Mouse (Mus musculus): Measurements from ENCODE around the gene Sh3pxd2a. TPM values are rescaled to one million over a fixed set of nuclear protein-coding genes. Genes with fewer than 3 reads are reported as not detected.
A peak's percentile ranks its signal among the peaks of the same experiment; 100 is the strongest.

Sh3pxd2a gene
- polyA plus RNA-seq, 1 experiment from 2014 or later, result 6.9 TPM

- Histone ChIP-seq H3K4me3 (ENCODE audit: low read depth, low read length) (peak overlapping the region; percentile 66), H3K4me1 (replicated peaks; ENCODE audit: control insufficient read depth, insufficient read depth, low read length) (no peaks in the 10 kb centered on the region; the same call in none of the 2 replicates), H3K4me2 (replicated peaks; ENCODE audit: low read depth, low read length) (peak overlapping the region; percentile 70), H3K9me3 (ENCODE audit: control insufficient read depth, low read length) (no peaks in the 10 kb centered on the region), H3K27ac (ENCODE audit: low read depth, low read length) (peak overlapping the region; percentile 84), H3K9ac (ENCODE audit: low read depth, low read length) (peak overlapping the region; percentile 78), H3K36me3 (ENCODE audit: control insufficient read depth, insufficient read depth, low read length) (no peaks in the 10 kb centered on the region), H3K27me3 (ENCODE audit: control insufficient read depth, insufficient read depth, low read length) (no peaks in the 10 kb centered on the region)
- 1% methylated on average over 13 of the region's 13 CpGs for WGBS
- peak; percentile 68 for DNase-seq (ENCODE audit: low spot score)
- ATAC-seq (ENCODE audit: low FRiP score), result no peak; the same call in 1 of the 2 replicates
Observed at GRCm38 (mm10) chr19:47463206-47463605, 995 bp downstream of the Sh3pxd2a start.

- 0 out of 2 replicates have a peak overlapping the region, but pooled peaks have one; percentile 20 for H3K9ac ChIP-seq (ENCODE audit: low read depth, low read length)
Observed at GRCm38 (mm10) chr19:47462725-47463124, 1.5 kb downstream of the Sh3pxd2a start.

GRCm38 (mm10) chr19:47461838-47462237 lies 2.4 kb downstream of the Sh3pxd2a start:
- Histone ChIP-seq H3K4me3 (ENCODE audit: low read depth, low read length) (0 out of 2 replicates have a peak overlapping the region, but pooled peaks have one; percentile 6), H3K9me3 (ENCODE audit: control insufficient read depth, low read length) (no peaks in the 10 kb centered on the region), H3K27ac (ENCODE audit: low read depth, low read length) (no peak overlapping the region), H3K27me3 (ENCODE audit: control insufficient read depth, insufficient read depth, low read length) (no peaks in the 10 kb centered on the region), H3K4me2 (replicated peaks; ENCODE audit: low read depth, low read length) (no peak overlapping the region), H3K9ac (ENCODE audit: low read depth, low read length) (no peak overlapping the region), H3K4me1 (replicated peaks; ENCODE audit: control insufficient read depth, insufficient read depth, low read length) (no peaks in the 10 kb centered on the region; the same call in none of the 2 replicates), H3K36me3 (ENCODE audit: control insufficient read depth, insufficient read depth, low read length) (no peaks in the 10 kb centered on the region)
- DNase-seq (ENCODE audit: low spot score), result no peak
- WGBS, result 95% methylated on average over 3 of the region's 3 CpGs
- ATAC-seq (ENCODE audit: low FRiP score), result no peak

More at GRCm38 (mm10) chr19:47462725-47463124, 1.5 kb downstream of the Sh3pxd2a start:
- WGBS, result 17% methylated on average over 6 of the region's 6 CpGs
- H3K27ac ChIP-seq (ENCODE audit: low read depth, low read length), result peak overlapping the region; percentile 84; the same call in 1 of the 2 replicates
- H3K4me3 ChIP-seq (ENCODE audit: low read depth, low read length), result peak overlapping the region; percentile 66
- no peaks in the 10 kb centered on the region for H3K27me3 ChIP-seq (ENCODE audit: control insufficient read depth, insufficient read depth, low read length)
- ATAC-seq (ENCODE audit: low FRiP score) (no peak), DNase-seq (ENCODE audit: low spot score) (peak; percentile 27)
- peak overlapping the region; percentile 70 for H3K4me2 ChIP-seq (replicated peaks; ENCODE audit: low read depth, low read length)
- no peaks in the 10 kb centered on the region for H3K9me3 ChIP-seq (ENCODE audit: control insufficient read depth, low read length)
- H3K4me1 ChIP-seq (replicated peaks; ENCODE audit: control insufficient read depth, insufficient read depth, low read length), result no peaks in the 10 kb centered on the region; the same call in none of the 2 replicates
- H3K36me3 ChIP-seq (ENCODE audit: control insufficient read depth, insufficient read depth, low read length), result no peaks in the 10 kb centered on the region

- H3K36me3 ChIP-seq (ENCODE audit: control insufficient read depth, insufficient read depth, low read length), result no peaks in the 10 kb centered on the region
- no peak overlapping the region for H3K4me2 ChIP-seq (replicated peaks; ENCODE audit: low read depth, low read length)
- H3K27me3 ChIP-seq (ENCODE audit: control insufficient read depth, insufficient read depth, low read length), result no peaks in the 10 kb centered on the region
- DNase-seq (ENCODE audit: low spot score), result no peak
- no peak overlapping the region for H3K4me3 ChIP-seq (ENCODE audit: low read depth, low read length)
- H3K4me1 ChIP-seq (replicated peaks; ENCODE audit: control insufficient read depth, insufficient read depth, low read length), result no peaks in the 10 kb centered on the region; the same call in none of the 2 replicates
- no peak for ATAC-seq (ENCODE audit: low FRiP score)
- no peaks in the 10 kb centered on the region for H3K9me3 ChIP-seq (ENCODE audit: control insufficient read depth, low read length)
- no peak overlapping the region for H3K9ac ChIP-seq (ENCODE audit: low read depth, low read length)
- H3K27ac ChIP-seq (ENCODE audit: low read depth, low read length), result no peak overlapping the region
- WGBS, result 74% methylated on average over 9 of the region's 9 CpGs
Observed at GRCm38 (mm10) chr19:47461386-47461785, 2.8 kb downstream of the Sh3pxd2a start.

- WGBS, result 64% methylated on average over 19 of the region's 19 CpGs
- no peak for ATAC-seq (ENCODE audit: low FRiP score)
- Histone ChIP-seq H3K4me3 (ENCODE audit: low read depth, low read length) (no peak overlapping the region), H3K27me3 (ENCODE audit: control insufficient read depth, insufficient read depth, low read length) (no peaks in the 10 kb centered on the region), H3K9me3 (ENCODE audit: control insufficient read depth, low read length) (no peaks in the 10 kb centered on the region), H3K9ac (ENCODE audit: low read depth, low read length) (no peak overlapping the region), H3K36me3 (ENCODE audit: control insufficient read depth, insufficient read depth, low read length) (no peaks in the 10 kb centered on the region), H3K27ac (ENCODE audit: low read depth, low read length) (no peak overlapping the region), H3K4me2 (replicated peaks; ENCODE audit: low read depth, low read length) (no peak overlapping the region), H3K4me1 (replicated peaks; ENCODE audit: control insufficient read depth, insufficient read depth, low read length) (no peaks in the 10 kb centered on the region; the same call in none of the 2 replicates)
- no peak for DNase-seq (ENCODE audit: low spot score)
Observed at GRCm38 (mm10) chr19:47460120-47460960, 3.9 kb downstream of the Sh3pxd2a start.

GRCm38 (mm10) chr19:47459214-47459613 lies 5.0 kb downstream of the Sh3pxd2a start:
- H3K36me3 ChIP-seq (ENCODE audit: control insufficient read depth, insufficient read depth, low read length), result no peaks in the 10 kb centered on the region
- no peak overlapping the region for H3K9ac ChIP-seq (ENCODE audit: low read depth, low read length)
- no peak overlapping the region for H3K4me2 ChIP-seq (replicated peaks; ENCODE audit: low read depth, low read length)
- no peaks in the 10 kb centered on the region for H3K9me3 ChIP-seq (ENCODE audit: control insufficient read depth, low read length)
- H3K27me3 ChIP-seq (ENCODE audit: control insufficient read depth, insufficient read depth, low read length), result no peaks in the 10 kb centered on the region
- no peak overlapping the region; the same call in 1 of the 2 replicates for H3K27ac ChIP-seq (ENCODE audit: low read depth, low read length)
- 88% methylated on average over 5 of the region's 5 CpGs for WGBS
- no peak for ATAC-seq (ENCODE audit: low FRiP score)
- no peaks in the 10 kb centered on the region; the same call in 1 of the 2 replicates for H3K4me1 ChIP-seq (replicated peaks; ENCODE audit: control insufficient read depth, insufficient read depth, low read length)
- no peak overlapping the region for H3K4me3 ChIP-seq (ENCODE audit: low read depth, low read length)
- no peak for DNase-seq (ENCODE audit: low spot score)

- Histone ChIP-seq H3K4me3 (ENCODE audit: low read depth, low read length) (no peak overlapping the region), H3K9me3 (ENCODE audit: control insufficient read depth, low read length) (no peaks in the 10 kb centered on the region), H3K9ac (ENCODE audit: low read depth, low read length) (no peak overlapping the region), H3K27me3 (ENCODE audit: control insufficient read depth, insufficient read depth, low read length) (no peaks in the 10 kb centered on the region), H3K4me1 (replicated peaks; ENCODE audit: control insufficient read depth, insufficient read depth, low read length) (no peaks in the 10 kb centered on the region; the same call in 1 of the 2 replicates), H3K36me3 (ENCODE audit: control insufficient read depth, insufficient read depth, low read length) (no peaks in the 10 kb centered on the region), H3K4me2 (replicated peaks; ENCODE audit: low read depth, low read length) (no peak overlapping the region), H3K27ac (ENCODE audit: low read depth, low read length) (no peak overlapping the region)
- no peak for DNase-seq (ENCODE audit: low spot score)
- 77% methylated on average over 17 of the region's 17 CpGs for WGBS
- ATAC-seq (ENCODE audit: low FRiP score), result no peak
Observed at GRCm38 (mm10) chr19:47458504-47459161, 5.6 kb downstream of the Sh3pxd2a start.

- H3K4me2 ChIP-seq (replicated peaks; ENCODE audit: low read depth, low read length), result no peak overlapping the region
- WGBS, result 66% methylated on average over 13 of the region's 13 CpGs
- no peaks in the 10 kb centered on the region; the same call in 1 of the 2 replicates for H3K4me1 ChIP-seq (replicated peaks; ENCODE audit: control insufficient read depth, insufficient read depth, low read length)
- ATAC-seq (ENCODE audit: low FRiP score) (no peak), DNase-seq (ENCODE audit: low spot score) (no peak)
- H3K27me3 ChIP-seq (ENCODE audit: control insufficient read depth, insufficient read depth, low read length), result no peaks in the 10 kb centered on the region
- H3K4me3 ChIP-seq (ENCODE audit: low read depth, low read length), result no peak overlapping the region
- H3K36me3 ChIP-seq (ENCODE audit: control insufficient read depth, insufficient read depth, low read length), result no peaks in the 10 kb centered on the region
- H3K27ac ChIP-seq (ENCODE audit: low read depth, low read length), result no peak overlapping the region
- no peaks in the 10 kb centered on the region for H3K9me3 ChIP-seq (ENCODE audit: control insufficient read depth, low read length)
- H3K9ac ChIP-seq (ENCODE audit: low read depth, low read length), result no peak overlapping the region
Observed at GRCm38 (mm10) chr19:47457711-47458503, 6.3 kb downstream of the Sh3pxd2a start.

Measured in hindbrain, embryonic 11.5 days (tissue).